Mouse (Mus musculus): ENCODE data around the gene Gpr146. TPM values are rescaled to one million over a fixed set of nuclear protein-coding genes. Genes with fewer than 3 reads are reported as not detected.

Gpr146 gene
- polyA plus RNA-seq, 1 experiment from 2014 or later: 1.4 TPM

- Histone ChIP-seq H3K9ac (no peak overlapping the region), H3K27ac (no peak overlapping the region), H3K4me2 (replicated peaks) (no peak overlapping the region), H3K4me3 (no peak overlapping the region), H3K9me3 (no peaks in the 10 kb centered on the region), H3K27me3 (no peaks in the 10 kb centered on the region), H3K4me1 (peaks cover 41% of the 10 kb centered on the region), H3K36me3 (no peaks in the 10 kb centered on the region)
- ATAC-seq (ENCODE audit: low FRiP score, low read depth): no peak
- WGBS: 81% methylated on average over 6 of the region's 6 CpGs
These were observed 3.5 kb upstream of the Gpr146 start for GRCm38 (mm10) chr5:139373889-139374444.

DNA sequence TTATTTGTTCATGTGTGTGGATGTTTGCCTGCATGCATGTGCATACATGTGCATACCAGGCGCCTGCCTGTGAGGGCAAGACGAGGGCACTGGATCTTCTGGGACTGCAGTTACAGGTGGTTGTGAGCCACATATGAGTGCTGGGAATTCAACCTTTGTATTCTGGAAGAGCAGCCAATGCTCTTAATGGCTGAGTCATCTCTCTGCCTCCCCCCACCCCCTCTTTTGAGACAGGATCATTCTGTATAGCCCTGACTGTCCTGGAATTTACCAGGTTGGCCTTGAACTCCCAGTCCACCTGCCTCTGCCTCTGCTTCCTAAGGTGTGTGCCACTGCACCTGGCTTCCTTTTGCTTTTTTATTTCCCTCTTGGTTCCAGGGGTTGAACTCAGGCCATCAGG is 2.7 kb upstream of the Gpr146 start:
- no peak overlapping the region for H3K4me3 ChIP-seq
- no peak overlapping the region for H3K9ac ChIP-seq
- H3K27me3 ChIP-seq: no peaks in the 10 kb centered on the region
- no peaks in the 10 kb centered on the region for H3K9me3 ChIP-seq
- H3K4me1 ChIP-seq: peaks cover 46% of the 10 kb centered on the region
- no peaks in the 10 kb centered on the region for H3K36me3 ChIP-seq
- no peak overlapping the region for H3K27ac ChIP-seq
- ATAC-seq (ENCODE audit: low FRiP score, low read depth): no peak
- 70% methylated on average over 2 of the region's 2 CpGs for WGBS
- H3K4me2 ChIP-seq (replicated peaks): no peak overlapping the region

DNA sequence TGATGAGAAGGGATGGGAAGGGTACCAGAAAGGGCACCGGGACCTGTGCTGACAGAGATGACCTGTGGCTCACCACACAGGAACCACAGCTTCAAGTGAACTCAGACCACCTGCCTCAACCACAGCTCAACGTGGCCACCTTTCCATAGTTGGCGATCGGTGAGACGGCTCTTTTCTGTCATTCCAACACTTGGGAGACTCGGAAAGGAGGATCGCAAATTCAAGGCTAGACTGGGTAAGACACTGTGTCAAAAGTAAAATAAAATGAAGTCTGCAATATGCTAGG is 717 bp downstream of the Gpr146 start:
- Histone ChIP-seq H3K9me3 (no peaks in the 10 kb centered on the region), H3K4me2 (replicated peaks) (no peak overlapping the region), H3K36me3 (no peaks in the 10 kb centered on the region), H3K4me1 (peaks cover 42% of the 10 kb centered on the region), H3K27ac (no peak overlapping the region), H3K4me3 (no peak overlapping the region), H3K27me3 (no peaks in the 10 kb centered on the region), H3K9ac (no peak overlapping the region)
- no peak for ATAC-seq (ENCODE audit: low FRiP score, low read depth)
- 87% methylated on average over 7 of the region's 7 CpGs for WGBS

GRCm38 (mm10) chr5:139378986-139379629 is 1.6 kb downstream of the Gpr146 start:
- Histone ChIP-seq H3K9ac (no peak overlapping the region), H3K9me3 (no peaks in the 10 kb centered on the region), H3K4me3 (no peak overlapping the region), H3K27ac (peak overlapping the region; percentile 52; the same call in 1 of the 2 replicates), H3K36me3 (no peaks in the 10 kb centered on the region), H3K4me1 (peaks cover 42% of the 10 kb centered on the region), H3K4me2 (replicated peaks) (peak overlapping the region; percentile 92; the same call in 1 of the 2 replicates), H3K27me3 (no peaks in the 10 kb centered on the region)
- ATAC-seq (ENCODE audit: low FRiP score, low read depth): no peak
- 49% methylated on average over 21 of the region's 21 CpGs for WGBS

- Histone ChIP-seq H3K36me3 (no peaks in the 10 kb centered on the region), H3K27ac (no peak overlapping the region), H3K4me2 (replicated peaks) (peak overlapping the region; percentile 92), H3K9ac (peak overlapping the region; percentile 72; the same call in 1 of the 2 replicates), H3K9me3 (no peaks in the 10 kb centered on the region), H3K4me1 (peaks cover 42% of the 10 kb centered on the region), H3K27me3 (no peaks in the 10 kb centered on the region), H3K4me3 (peak overlapping the region; percentile 66)
- ATAC-seq (ENCODE audit: low FRiP score, low read depth): no peak
- 27% methylated on average over 8 of the region's 8 CpGs for WGBS
These were observed 2.4 kb downstream of the Gpr146 start for GRCm38 (mm10) chr5:139379771-139380384.

DNA sequence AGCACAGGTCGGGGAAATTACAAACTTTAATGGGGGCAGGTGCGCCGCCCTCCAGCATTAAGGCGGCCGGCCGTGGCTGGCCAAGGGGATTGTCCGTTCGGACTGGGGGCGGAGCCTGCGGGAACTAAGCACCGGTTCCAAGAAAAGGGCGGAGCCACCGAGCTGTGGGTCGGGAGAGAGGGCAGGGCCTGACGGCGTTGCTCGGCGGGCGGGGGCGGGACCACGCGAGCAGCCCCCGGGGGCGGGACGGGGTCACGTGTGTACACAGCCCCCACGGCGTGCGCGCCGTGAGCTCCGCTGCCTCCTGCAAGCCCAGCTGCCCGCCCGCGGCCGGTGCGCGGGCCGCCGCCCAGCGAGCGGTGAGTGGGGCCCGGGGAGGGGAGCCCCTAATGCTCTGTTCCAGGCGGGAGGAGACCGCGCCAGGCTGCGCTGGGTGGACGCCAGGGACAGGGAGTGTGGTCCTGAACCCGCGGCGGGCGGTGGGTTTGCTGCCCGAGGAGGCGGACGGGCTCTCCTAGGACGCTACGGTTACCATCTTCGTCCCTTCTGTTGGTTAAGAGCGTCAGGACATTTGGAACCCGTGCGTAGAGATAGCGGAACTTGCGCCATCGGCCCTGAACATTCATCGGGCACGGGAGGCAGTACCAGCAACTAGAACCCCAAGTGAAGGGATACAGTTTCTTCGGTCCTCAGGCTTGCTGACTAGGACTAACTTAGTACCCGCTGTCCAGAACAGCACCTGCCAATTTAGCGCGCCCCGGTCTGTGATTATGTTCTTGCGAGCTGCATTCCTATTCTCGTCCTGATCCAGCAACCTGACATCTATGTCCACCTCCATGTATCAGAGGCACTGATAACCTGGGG is 3.1 kb downstream of the Gpr146 start:
- H3K27ac ChIP-seq: no peak overlapping the region; the same call in 1 of the 2 replicates
- peaks cover 42% of the 10 kb centered on the region for H3K4me1 ChIP-seq

GRCm38 (mm10) chr5:139381586-139382513 is 4.4 kb downstream of the Gpr146 start:
- no peaks in the 10 kb centered on the region for H3K9me3 ChIP-seq
- no peak overlapping the region for H3K27ac ChIP-seq
- no peak for ATAC-seq (ENCODE audit: low FRiP score, low read depth)
- peaks cover 43% of the 10 kb centered on the region for H3K4me1 ChIP-seq
- no peaks in the 10 kb centered on the region for H3K27me3 ChIP-seq
- H3K4me3 ChIP-seq: peak overlapping the region; percentile 8; the same call in 1 of the 2 replicates
- WGBS: 84% methylated on average over 18 of the region's 18 CpGs
- no peaks in the 10 kb centered on the region for H3K36me3 ChIP-seq
- peak overlapping the region; percentile 14; the same call in 1 of the 2 replicates for H3K4me2 ChIP-seq (replicated peaks)
- peak overlapping the region; percentile 6; the same call in 1 of the 2 replicates for H3K9ac ChIP-seq

More for the DNA sequence above, 3.1 kb downstream of the Gpr146 start:
- no peaks in the 10 kb centered on the region for H3K27me3 ChIP-seq
- peak overlapping the region; percentile 92 for H3K4me2 ChIP-seq (replicated peaks)
- peak overlapping the region; percentile 66 for H3K4me3 ChIP-seq
- no peaks in the 10 kb centered on the region for H3K9me3 ChIP-seq
- WGBS: under 1% methylated on average over 73 of the region's 73 CpGs
- H3K36me3 ChIP-seq: no peaks in the 10 kb centered on the region
- ATAC-seq (ENCODE audit: low FRiP score, low read depth): peak; percentile 86
- H3K9ac ChIP-seq: peak overlapping the region; percentile 72

DNA sequence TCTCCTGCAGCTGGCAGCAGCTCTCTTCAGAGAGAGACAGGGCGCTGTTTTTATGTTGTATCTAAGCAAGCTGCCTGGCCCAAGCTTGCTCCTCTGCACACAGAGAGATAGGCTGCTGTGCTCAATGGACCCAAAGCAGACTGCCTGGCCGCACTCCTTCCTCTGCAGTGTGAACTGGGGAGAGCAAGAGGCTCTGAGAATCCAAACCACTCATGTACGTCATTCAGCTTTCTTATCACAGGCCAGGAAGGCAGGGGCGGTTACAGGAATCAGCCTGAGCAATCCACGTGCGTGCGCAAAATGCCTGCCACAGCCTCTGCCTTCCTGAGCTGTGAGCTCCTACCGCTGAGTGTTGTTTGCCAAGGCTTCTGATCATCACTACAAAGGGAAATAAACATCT is 5.3 kb downstream of the Gpr146 start:
- peaks cover 45% of the 10 kb centered on the region for H3K4me1 ChIP-seq
- H3K4me2 ChIP-seq (replicated peaks): 0 out of 2 replicates have a peak overlapping the region, but pooled peaks have one; percentile 14
- peak overlapping the region; percentile 40; the same call in 1 of the 2 replicates for H3K27ac ChIP-seq

GRCm38 (mm10) chr5:139383234-139383633 is 5.7 kb downstream of the Gpr146 start:
- Histone ChIP-seq H3K9me3 (no peaks in the 10 kb centered on the region), H3K27me3 (no peaks in the 10 kb centered on the region), H3K36me3 (no peaks in the 10 kb centered on the region), H3K27ac (no peak overlapping the region), H3K4me1 (peaks cover 45% of the 10 kb centered on the region), H3K4me2 (replicated peaks) (no peak overlapping the region), H3K9ac (no peak overlapping the region), H3K4me3 (no peak overlapping the region)
- 77% methylated on average over 9 of the region's 9 CpGs for WGBS
- ATAC-seq (ENCODE audit: low FRiP score, low read depth): no peak

More for the DNA sequence above, 5.3 kb downstream of the Gpr146 start:
- H3K4me3 ChIP-seq: no peak overlapping the region
- 71% methylated on average over 8 of the region's 8 CpGs for WGBS
- H3K9me3 ChIP-seq: no peaks in the 10 kb centered on the region
- no peaks in the 10 kb centered on the region for H3K36me3 ChIP-seq
- peak overlapping the region; percentile 6; the same call in 1 of the 2 replicates for H3K9ac ChIP-seq
- ATAC-seq (ENCODE audit: low FRiP score, low read depth): no peak
- H3K27me3 ChIP-seq: no peaks in the 10 kb centered on the region

DNA sequence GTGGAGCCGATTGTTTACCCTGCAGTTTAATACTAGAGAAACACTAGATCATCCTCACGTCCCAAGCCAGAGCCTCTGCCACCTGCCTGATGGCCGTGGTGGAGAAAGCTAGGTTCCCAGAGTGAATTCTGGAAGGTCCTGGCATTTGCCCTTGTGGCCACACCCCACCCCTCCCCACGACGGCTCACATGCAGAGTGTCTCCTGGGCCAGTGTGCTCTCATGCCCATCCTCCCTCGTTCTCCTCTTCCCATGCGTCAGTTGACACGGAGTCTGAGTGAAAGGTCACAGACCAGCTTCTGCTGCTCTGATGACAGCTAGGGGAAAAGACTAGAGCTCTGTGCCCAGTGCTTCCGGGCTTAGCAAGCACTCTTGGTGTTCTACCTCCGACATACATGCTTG is 7.0 kb downstream of the Gpr146 start:
- Histone ChIP-seq H3K4me2 (replicated peaks) (no peak overlapping the region), H3K4me1 (peaks cover 49% of the 10 kb centered on the region), H3K4me3 (no peak overlapping the region), H3K36me3 (no peaks in the 10 kb centered on the region), H3K27ac (no peak overlapping the region), H3K27me3 (no peaks in the 10 kb centered on the region), H3K9me3 (no peaks in the 10 kb centered on the region), H3K9ac (0 out of 2 replicates have a peak overlapping the region, but pooled peaks have one; percentile 31)
- 64% methylated on average over 10 of the region's 10 CpGs for WGBS
- ATAC-seq (ENCODE audit: low FRiP score, low read depth): no peak

GRCm38 (mm10) chr5:139386047-139386446 is 8.6 kb downstream of the Gpr146 start:
- 90% methylated on average over 5 of the region's 5 CpGs for WGBS
- Histone ChIP-seq H3K4me1 (peaks cover 50% of the 10 kb centered on the region), H3K9ac (no peak overlapping the region), H3K4me3 (no peak overlapping the region), H3K27me3 (no peaks in the 10 kb centered on the region), H3K27ac (no peak overlapping the region), H3K36me3 (no peaks in the 10 kb centered on the region), H3K4me2 (replicated peaks) (no peak overlapping the region), H3K9me3 (no peaks in the 10 kb centered on the region)
- ATAC-seq (ENCODE audit: low FRiP score, low read depth): no peak

Data from limb, embryonic 13.5 days (tissue).